ENCODE assay signal across 8 mouse cellular contexts in genomic region chr3:95228148-95228893, GRCm38 (mm10). TPM values are rescaled to one million over a fixed set of nuclear protein-coding genes. Genes with fewer than 3 reads are reported as not detected.
DNase-seq lines count a peak whose midpoint lies in the region; ATAC-seq and TF ChIP-seq lines count a peak whose summit lies in the region.

Gene Cdc42se1 (plus strand): TSS chr3:95228732.

- H3K4me2 ChIP-seq in embryonic facial prominence, embryonic 12.5 days (replicated peaks): peak within 1 kb of the TSS; percentile 79
- peak within 1 kb of the TSS; percentile 83 for H3K4me2 ChIP-seq in limb, embryonic 11.5 days (ENCODE audit: low read depth, severe bottlenecking)
- peak within 1 kb of the TSS; percentile 89 for H3K4me2 ChIP-seq in midbrain, embryonic 13.5 days (replicated peaks)

- ATAC-seq in embryonic facial prominence, embryonic 12.5 days (ENCODE audit: insufficient number of reproducible peaks, insufficient read depth, low FRiP score, low TSS enrichment): peak; percentile 77
- ATAC-seq in limb, embryonic 11.5 days (ENCODE audit: insufficient number of reproducible peaks, low FRiP score, low TSS enrichment, low read depth): peak; percentile 86
- peak; percentile 93 for ATAC-seq in midbrain, embryonic 13.5 days

- TF ChIP-seq CTCF in kidney, adult 2 months (conservative IDR thresholded peaks at IDR 0.05; ENCODE audit: insufficient read depth, insufficient read length, low read depth, low read length): no peak

- peak; percentile 68 for TF ChIP-seq POLR2A in kidney, adult 2 months (IDR thresholded peaks at IDR 0.05; ENCODE audit: low read depth, low read length)

- no peaks in the 10 kb centered on the region for H3K27me3 ChIP-seq in embryonic facial prominence, embryonic 12.5 days
- no peaks in the 10 kb centered on the region for H3K27me3 ChIP-seq in kidney, adult 2 months (replicated peaks; ENCODE audit: control insufficient read depth, insufficient read depth, low read length)
- H3K27me3 ChIP-seq in limb, embryonic 11.5 days (ENCODE audit: control insufficient read depth, insufficient read depth, low read length): no peaks in the 10 kb centered on the region
- no peaks in the 10 kb centered on the region for H3K27me3 ChIP-seq in midbrain, embryonic 13.5 days

- peak within 1 kb of the TSS; percentile 92 for H3K9ac ChIP-seq in embryonic facial prominence, embryonic 12.5 days
- H3K9ac ChIP-seq in limb, embryonic 11.5 days (ENCODE audit: low read length): peak within 1 kb of the TSS; percentile 89
- H3K9ac ChIP-seq in midbrain, embryonic 13.5 days (replicated peaks): peak within 1 kb of the TSS; percentile 94

- peaks cover 33% of the 10 kb centered on the region for H3K4me1 ChIP-seq in embryonic facial prominence, embryonic 12.5 days
- peaks cover 30% of the 10 kb centered on the region for H3K4me1 ChIP-seq in kidney, adult 2 months (ENCODE audit: control insufficient read depth, insufficient read depth, low read length)
- peaks cover 10% of the 10 kb centered on the region; the same call in 1 of the 2 replicates for H3K4me1 ChIP-seq in limb, embryonic 11.5 days (ENCODE audit: control insufficient read depth, insufficient read depth, low read length)
- peaks cover 63% of the 10 kb centered on the region for H3K4me1 ChIP-seq in midbrain, embryonic 13.5 days (replicated peaks)

- peaks cover 35% of the 10 kb centered on the region for H3K36me3 ChIP-seq in embryonic facial prominence, embryonic 12.5 days
- H3K36me3 ChIP-seq in kidney, adult 2 months (ENCODE audit: control insufficient read depth, insufficient read depth, low read length): no peaks in the 10 kb centered on the region; the same call in 1 of the 2 replicates
- peaks cover 16% of the 10 kb centered on the region for H3K36me3 ChIP-seq in limb, embryonic 11.5 days (ENCODE audit: control insufficient read depth, insufficient read depth, low read length)
- H3K36me3 ChIP-seq in midbrain, embryonic 13.5 days: peaks cover 41% of the 10 kb centered on the region

- no peaks in the 10 kb centered on the region for H3K9me3 ChIP-seq in embryonic facial prominence, embryonic 12.5 days
- H3K9me3 ChIP-seq in limb, embryonic 11.5 days (ENCODE audit: control insufficient read depth, low read length): no peaks in the 10 kb centered on the region
- H3K9me3 ChIP-seq in midbrain, embryonic 13.5 days: no peaks in the 10 kb centered on the region

- H3K27ac ChIP-seq in embryonic facial prominence, embryonic 12.5 days: peak within 1 kb of the TSS; percentile 95
- peak within 1 kb of the TSS; percentile 96 for H3K27ac ChIP-seq in kidney, adult 2 months (ENCODE audit: insufficient read depth, low read depth, low read length)
- peak within 1 kb of the TSS; percentile 82 for H3K27ac ChIP-seq in limb, embryonic 11.5 days (replicated peaks; ENCODE audit: low read depth, low read length)
- peak within 1 kb of the TSS; percentile 97 for H3K27ac ChIP-seq in midbrain, embryonic 13.5 days

- 1% methylated on average over 64 of the region's 64 CpGs for WGBS in embryonic facial prominence, embryonic 12.5 days
- WGBS in kidney, adult 2 months: under 1% methylated on average over 64 of the region's 64 CpGs
- under 1% methylated on average over 62 of the region's 64 CpGs for whole genome bisulfite sequencing in limb, embryonic 11.5 days
- WGBS in midbrain, embryonic 13.5 days: under 1% methylated on average over 63 of the region's 64 CpGs

- H3K4me3 ChIP-seq in embryonic facial prominence, embryonic 12.5 days: peak within 1 kb of the TSS; percentile 80
- peak within 1 kb of the TSS; percentile 89 for H3K4me3 ChIP-seq in kidney, adult 2 months (ENCODE audit: insufficient read depth, low read depth, low read length)
- peak within 1 kb of the TSS; percentile 94 for H3K4me3 ChIP-seq in limb, embryonic 11.5 days (ENCODE audit: low read depth, low read length)
- H3K4me3 ChIP-seq in midbrain, embryonic 13.5 days (replicated peaks): peak within 1 kb of the TSS; percentile 91

- DNase-seq in 3134 (ENCODE audit: extremely low read depth, insufficient read length, low spot score): peak; percentile 89
- DNase-seq in adrenal gland, postnatal 36 days: peak; percentile 95
- peak; percentile 90 to 94 for DNase-seq in heart, adult 18-20 months
- DNase-seq in kidney, adult 2 months: peak; percentile 92
- DNase-seq in limb, embryonic 11.5 days (ENCODE audit: low spot score): peak; percentile 89
- DNase-seq in spleen, adult 12 weeks (ENCODE audit: low spot score): peak; percentile 81

RNA-seq across cellular contexts. Expression of gene Cdc42se1, which starts in this region (rescaled TPM):
- total RNA-seq in adrenal gland, postnatal 36 days (2021): 10 to 100 TPM; 86.9 to 94.8 TPM
- 82.3 and 86.8 TPM in 2 replicates for polyA plus RNA-seq in embryonic facial prominence, embryonic 12.5 days (2016; fragmentation: Nextera tagmentation; extraction: Ambion mirVana)
- total RNA-seq in heart, adult 18-20 months (2021): 10 to 100 TPM; 19.3 to 21.8 TPM
- 77.5 and 83.7 TPM in 2 replicates for polyA plus RNA-seq in kidney, adult 2 months (2012; rRNA removed)
- polyA plus RNA-seq in limb, embryonic 11.5 days (2014; fragmentation: Nextera tagmentation; extraction: Ambion mirVana): 80.1 and 89.6 TPM in 2 replicates
- 66.8 and 68.4 TPM in 2 replicates for polyA plus RNA-seq in midbrain, embryonic 13.5 days (2015; fragmentation: Nextera tagmentation; extraction: Ambion mirVana)

Comparison
In these comparisons a context has a peak if more than half of its experiments do, and no peak if none do; other contexts are left out.
1. Peak in every context shown above with its lines: DNase-seq, ATAC-seq, H3K4me3 ChIP-seq and H3K27ac ChIP-seq.